Mouse (Mus musculus) midbrain, embryonic 13.5 days (tissue): ENCODE measurements at regions not wholly inside any gene's neighbourhood (a gene's known extent, or its start where the extent isn't known, plus 50 kb on each side); places are given as distances from the start of the nearest gene placed in this dataset.
A peak's percentile ranks its signal among the peaks of the same experiment; 100 is the strongest.

Source experiments
- ATAC-seq: fragments of 200-750 bp; cut with Nextera tagmentation; 2 replicates; pipeline ENCODE4 v1.8.0; 2017; ENCODE audit warnings: mild to moderate bottlenecking, moderate TSS enrichment, moderate library complexity
- H3K27ac ChIP-seq: fragments of 300-500 bp; sonication (generic); 2 replicates; pipeline ENCODE4 v1.5.1; 2015; ENCODE audit warnings: inconsistent platforms, mild to moderate bottlenecking, moderate library complexity
- H3K27me3 ChIP-seq: fragments of 300-500 bp; sonication (generic); 2 replicates; pipeline ENCODE4 v1.6.1; 2015; ENCODE audit warnings: mild to moderate bottlenecking, inconsistent platforms
- H3K36me3 ChIP-seq: fragments of 300-500 bp; sonication (generic); 2 replicates; pipeline ENCODE4 v1.6.1; 2015; ENCODE audit warnings: mild to moderate bottlenecking, inconsistent platforms
- H3K4me1 ChIP-seq: fragments of 300-500 bp; sonication (generic); replicated peaks from 2 replicates; pipeline ENCODE4 v1.6.1; 2015; ENCODE audit warnings: inconsistent platforms
- H3K4me2 ChIP-seq: fragments of 300-500 bp; sonication (generic); replicated peaks from 2 replicates; pipeline ENCODE4 v1.6.1; 2015; ENCODE audit warnings: moderate library complexity, mild to moderate bottlenecking, inconsistent platforms
- H3K4me3 ChIP-seq: fragments of 300-500 bp; sonication (generic); replicated peaks from 2 replicates; pipeline ENCODE4 v1.5.1; 2015; ENCODE audit warnings: mild to moderate bottlenecking, inconsistent platforms
- H3K9ac ChIP-seq: fragments of 300-500 bp; sonication (generic); replicated peaks from 2 replicates; pipeline ENCODE4 v1.6.1; 2015; ENCODE audit warnings: mild to moderate bottlenecking, inconsistent platforms
- H3K9me3 ChIP-seq: fragments of 300-500 bp; sonication (generic); 2 replicates; pipeline ENCODE4 v1.6.1; 2016; ENCODE audit warnings: mild to moderate bottlenecking, inconsistent platforms
- WGBS: fragments of 180-500 bp; shearing (Covaris S2); methylation state at CpG from one replicate; pipeline ENCODE4 v1.1.7; 2015; 5-methylcytosine and 5-hydroxymethylcytosine counted together

- no peaks in the 10 kb centered on the region for H3K27me3 ChIP-seq
- H3K4me1 ChIP-seq: no peaks in the 10 kb centered on the region; the same call in 1 of the 2 replicates
- no peaks in the 10 kb centered on the region for H3K36me3 ChIP-seq
- H3K4me3 ChIP-seq: peak overlapping the region; percentile 22
- H3K9ac ChIP-seq: no peak overlapping the region
- H3K4me2 ChIP-seq: peak overlapping the region; percentile 47
- H3K9me3 ChIP-seq: no peaks in the 10 kb centered on the region
- no peak overlapping the region for H3K27ac ChIP-seq
- ATAC-seq: peak; percentile 94
- 16% methylated on average over 18 of the region's 18 CpGs for WGBS
Measured at GRCm38 (mm10) chr3:14381421-14381992, 99.0 kb upstream of the Slc7a12 start.

- H3K4me2 ChIP-seq: no peak overlapping the region
- H3K4me1 ChIP-seq: no peaks in the 10 kb centered on the region
- H3K36me3 ChIP-seq: no peaks in the 10 kb centered on the region
- H3K9ac ChIP-seq: no peak overlapping the region
- 94% methylated on average over 1 of the region's 1 CpGs for WGBS
- H3K27me3 ChIP-seq: no peaks in the 10 kb centered on the region
- ATAC-seq: no peak
- no peak overlapping the region for H3K4me3 ChIP-seq
- H3K27ac ChIP-seq: no peak overlapping the region
- H3K9me3 ChIP-seq: no peaks in the 10 kb centered on the region
Measured at GRCm38 (mm10) chr3:14390656-14391055, 89.8 kb upstream of the Slc7a12 start.

- Histone ChIP-seq H3K27ac (no peak overlapping the region), H3K9me3 (no peaks in the 10 kb centered on the region), H3K4me2 (no peak overlapping the region), H3K9ac (no peak overlapping the region), H3K4me3 (no peak overlapping the region), H3K36me3 (no peaks in the 10 kb centered on the region), H3K27me3 (no peaks in the 10 kb centered on the region), H3K4me1 (no peaks in the 10 kb centered on the region)
- no peak for ATAC-seq
- WGBS: 88% methylated on average over 3 of the region's 3 CpGs
Measured at GRCm38 (mm10) chr3:14398676-14399075, 81.8 kb upstream of the Slc7a12 start.

- Histone ChIP-seq H3K9ac (no peak overlapping the region), H3K4me3 (no peak overlapping the region), H3K27ac (no peak overlapping the region), H3K27me3 (no peaks in the 10 kb centered on the region), H3K4me1 (no peaks in the 10 kb centered on the region), H3K9me3 (no peaks in the 10 kb centered on the region), H3K4me2 (no peak overlapping the region), H3K36me3 (no peaks in the 10 kb centered on the region)
- WGBS: 84% methylated on average over 1 of the region's 1 CpGs
- no peak for ATAC-seq
Measured at GRCm38 (mm10) chr3:14408435-14409125, 71.9 kb upstream of the Slc7a12 start.
